Mouse (Mus musculus) left cerebral cortex, adult 18-20 months (tissue): ENCODE measurements at regions not wholly inside any gene's neighbourhood (a gene's known extent, or its start where the extent isn't known, plus 50 kb on each side); places are given as distances from the start of the nearest gene placed in this dataset.

Source experiments
- DNase-seq, 2 experiments: peaks; one replicate each; pipeline ENCODE4 v3.0.0; 2021 to 2022; ENCODE audit warnings: low spot score in 2 of 2, mixed read lengths in 1 of 2

DNA sequence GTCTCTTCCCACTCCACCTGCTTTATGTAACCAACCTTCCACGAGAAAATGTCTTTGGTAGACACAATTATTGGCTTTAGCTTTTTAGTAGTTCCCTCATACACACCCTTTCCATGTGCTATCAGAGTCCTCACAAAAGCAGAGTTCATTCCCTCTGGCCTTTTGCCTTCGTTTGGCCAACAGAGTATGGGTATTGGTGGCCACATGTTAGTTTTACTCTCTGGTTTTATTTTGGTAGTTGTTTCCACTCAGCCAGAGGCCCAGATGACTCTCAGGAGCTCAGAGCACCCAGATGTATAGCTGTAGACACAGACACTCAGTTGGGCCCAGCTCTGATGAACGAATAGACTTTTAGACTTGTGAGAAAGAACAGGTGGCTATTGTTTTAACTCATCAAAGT is 286.4 kb downstream of the Pten start:
- DNase-seq: no peak

DNA sequence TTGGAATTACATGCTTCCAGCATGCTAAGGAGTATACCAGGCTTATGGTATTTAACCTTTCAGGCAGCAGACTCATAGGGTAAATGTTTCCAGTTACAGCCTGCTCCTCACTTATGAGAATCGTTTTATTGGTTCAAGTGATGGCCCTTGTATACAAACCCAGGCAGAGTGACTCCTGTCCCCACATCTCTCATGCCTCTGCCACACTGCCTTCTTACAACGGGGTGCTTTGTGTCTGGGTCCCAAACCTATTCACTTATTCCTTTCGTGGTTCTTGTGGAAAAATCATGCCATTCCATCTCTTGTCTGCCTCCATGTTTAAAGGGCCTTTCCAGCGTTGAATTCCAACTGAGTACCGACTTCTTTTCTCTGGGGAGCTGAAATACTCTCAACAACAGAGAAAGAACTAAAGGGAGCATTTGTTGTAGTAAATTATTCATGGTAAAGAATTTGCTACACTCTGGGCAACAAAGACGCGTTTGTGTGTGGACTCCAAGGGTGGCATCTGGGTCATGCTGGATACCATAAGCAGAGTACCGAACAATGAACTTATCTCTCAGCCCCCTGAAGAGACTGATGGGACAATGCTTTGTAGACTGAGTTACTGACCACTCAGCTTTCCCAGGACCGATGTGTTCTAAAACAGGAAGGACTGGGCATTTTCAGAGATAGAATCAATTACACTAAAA is 291.6 kb downstream of the Pten start:
- no peak for DNase-seq

DNA sequence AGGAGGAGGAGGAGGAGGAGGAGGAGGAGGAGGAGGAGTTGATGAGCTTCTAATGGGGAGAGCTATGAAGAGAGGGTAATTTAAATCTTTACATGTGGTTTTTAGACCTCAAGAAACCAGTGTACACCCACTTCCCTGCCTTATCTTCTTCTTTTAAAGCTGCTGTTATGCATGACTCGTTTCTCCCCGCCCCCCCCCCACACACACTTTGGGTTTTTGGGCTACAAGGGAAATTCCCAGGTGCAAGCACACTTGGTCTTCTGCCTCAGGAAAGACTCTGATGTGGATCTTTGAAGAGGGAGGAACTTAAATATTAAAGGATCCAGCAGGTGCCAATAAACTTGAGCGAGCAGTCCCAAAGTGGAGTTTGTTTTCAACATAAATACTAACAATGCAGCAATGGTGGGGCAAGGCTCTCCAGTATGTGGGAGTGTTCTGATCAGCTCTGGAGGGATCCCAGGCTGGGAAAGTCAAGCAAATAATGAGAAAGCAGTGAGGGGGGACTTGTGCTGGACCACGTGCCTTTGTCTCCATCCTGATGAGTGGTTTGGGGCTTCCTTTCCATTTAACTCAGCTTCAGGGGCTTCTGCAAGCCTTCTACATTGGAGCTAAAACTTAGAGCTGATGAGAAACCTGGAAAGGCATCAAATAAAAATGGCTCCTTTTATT is 296.0 kb downstream of the Pten start:
- no peak for DNase-seq

DNA sequence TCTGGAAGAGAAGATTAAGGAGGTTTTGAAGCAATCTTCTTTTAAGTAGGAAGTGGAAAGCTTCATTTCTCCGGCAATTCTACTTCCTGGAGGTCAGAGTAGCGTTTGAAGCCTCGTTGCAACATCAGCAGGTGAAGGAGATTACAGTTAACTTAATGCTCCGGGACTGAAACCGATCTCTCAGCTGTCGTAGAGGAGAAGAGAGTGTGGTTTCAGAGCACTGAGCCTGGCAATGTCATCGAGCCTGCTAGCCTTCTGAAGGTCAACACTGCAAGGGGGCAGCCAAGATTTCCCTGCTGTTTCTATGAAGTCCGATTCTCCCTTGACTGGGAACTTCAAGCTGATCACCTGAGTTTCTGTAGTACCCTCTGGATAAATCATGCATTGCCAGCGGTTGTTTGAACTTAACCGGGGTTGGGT is 299.1 kb downstream of the Pten start:
- DNase-seq: no peak

DNA sequence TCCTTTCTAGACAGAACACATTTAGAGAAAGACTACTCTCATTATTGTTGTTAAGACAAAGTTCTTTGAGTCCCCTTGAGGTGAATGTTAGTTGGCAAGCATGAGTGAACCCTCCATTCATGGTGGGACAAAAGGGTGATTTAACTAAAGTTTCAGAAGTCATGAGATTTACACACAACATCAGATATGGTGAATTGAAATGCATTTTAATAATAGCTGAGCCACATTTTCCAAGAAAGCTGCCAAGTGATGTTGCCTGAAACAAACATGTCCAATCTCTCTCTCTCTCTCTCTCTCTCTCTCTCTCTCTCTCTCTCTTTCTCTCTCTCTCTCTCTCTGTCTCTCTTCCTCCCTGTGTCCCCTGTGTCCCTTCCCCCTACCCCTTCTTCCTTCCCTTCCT is 303.7 kb downstream of the Pten start:
- DNase-seq: no peak

DNA sequence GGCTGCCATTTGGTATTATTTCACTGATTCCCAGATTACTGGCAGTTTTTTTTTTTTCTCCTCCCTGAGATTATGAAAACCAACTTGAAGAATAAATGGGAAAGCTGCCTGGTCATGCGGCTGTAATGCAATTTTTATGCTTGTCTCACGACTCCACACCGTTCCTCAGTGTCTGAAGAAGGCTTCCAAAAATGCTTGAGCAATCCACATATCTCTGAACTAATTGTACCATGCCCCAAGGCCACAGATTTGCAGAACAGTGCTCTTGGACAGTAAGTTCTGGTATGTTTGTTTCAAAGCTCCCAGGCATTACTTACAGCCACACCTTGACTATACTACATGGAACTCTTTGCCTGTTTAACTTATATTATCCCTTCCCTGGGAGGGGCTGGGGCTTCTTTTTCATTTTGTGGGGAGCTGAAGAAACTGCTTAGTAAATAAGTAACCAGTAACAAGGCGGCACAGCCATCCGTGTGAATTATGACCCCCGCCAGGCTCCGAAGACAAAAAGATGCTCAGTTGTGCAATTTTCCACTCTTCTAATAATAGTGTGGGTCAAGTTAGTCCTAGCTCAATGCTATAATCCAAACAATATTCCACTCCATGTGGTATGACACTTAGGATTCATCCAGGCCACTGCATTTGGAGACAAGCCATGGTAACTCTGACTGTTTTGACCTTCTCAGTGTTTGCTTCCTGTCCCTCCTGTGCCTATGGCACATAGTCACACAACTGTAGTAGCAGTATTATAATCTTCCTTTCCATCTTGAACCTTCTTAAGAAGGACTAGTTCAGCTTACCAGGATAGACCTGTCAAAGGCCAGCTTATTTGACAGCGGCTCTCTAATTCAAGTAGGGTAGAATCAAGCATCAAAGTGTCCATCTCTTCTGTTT is 305.1 kb downstream of the Pten start:
- DNase-seq: no peak

DNA sequence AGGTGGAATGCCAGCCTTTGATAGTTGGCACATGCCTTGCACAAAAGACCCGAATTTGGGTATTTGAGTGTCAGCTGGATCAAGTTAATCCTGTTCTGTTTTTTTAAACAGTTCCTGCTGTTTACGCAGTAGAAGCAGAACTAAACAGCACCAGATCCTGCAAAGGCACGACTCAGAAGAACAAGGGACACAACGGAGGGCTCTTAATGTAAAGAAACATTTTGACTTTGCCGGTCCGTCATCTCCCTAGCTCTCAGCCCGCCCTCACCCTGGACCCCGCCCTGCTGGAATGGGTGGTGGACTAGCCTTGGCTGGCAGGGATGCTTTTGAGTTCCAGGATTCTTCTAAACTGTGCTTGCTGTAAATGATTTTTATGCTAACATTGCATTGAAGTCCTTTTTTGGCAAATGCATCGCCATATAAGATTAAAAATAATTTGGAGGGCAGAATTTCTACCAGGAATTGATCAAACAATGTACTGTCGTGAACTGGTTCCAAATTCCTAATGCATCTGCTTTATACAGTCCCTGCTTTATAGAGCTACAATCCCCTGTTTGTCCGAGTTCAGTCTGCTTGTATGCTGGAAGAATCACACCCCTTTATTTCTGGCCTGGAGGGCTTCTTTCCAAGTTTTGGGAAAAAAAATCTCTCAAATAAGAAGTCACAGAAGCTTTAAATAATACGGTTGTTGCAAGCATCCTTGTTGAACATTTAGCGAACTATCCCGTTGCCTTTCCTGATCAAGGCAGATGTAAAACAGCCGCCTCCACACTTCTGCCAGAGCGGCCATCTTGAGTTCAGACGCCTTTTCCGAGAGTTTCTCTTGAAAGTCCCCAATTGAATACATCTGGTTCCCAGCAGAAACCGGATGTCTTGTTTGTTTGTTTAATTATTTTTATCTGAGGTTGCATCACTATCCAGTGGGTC is 308.2 kb downstream of the Pten start:
- DNase-seq: no peak

DNA sequence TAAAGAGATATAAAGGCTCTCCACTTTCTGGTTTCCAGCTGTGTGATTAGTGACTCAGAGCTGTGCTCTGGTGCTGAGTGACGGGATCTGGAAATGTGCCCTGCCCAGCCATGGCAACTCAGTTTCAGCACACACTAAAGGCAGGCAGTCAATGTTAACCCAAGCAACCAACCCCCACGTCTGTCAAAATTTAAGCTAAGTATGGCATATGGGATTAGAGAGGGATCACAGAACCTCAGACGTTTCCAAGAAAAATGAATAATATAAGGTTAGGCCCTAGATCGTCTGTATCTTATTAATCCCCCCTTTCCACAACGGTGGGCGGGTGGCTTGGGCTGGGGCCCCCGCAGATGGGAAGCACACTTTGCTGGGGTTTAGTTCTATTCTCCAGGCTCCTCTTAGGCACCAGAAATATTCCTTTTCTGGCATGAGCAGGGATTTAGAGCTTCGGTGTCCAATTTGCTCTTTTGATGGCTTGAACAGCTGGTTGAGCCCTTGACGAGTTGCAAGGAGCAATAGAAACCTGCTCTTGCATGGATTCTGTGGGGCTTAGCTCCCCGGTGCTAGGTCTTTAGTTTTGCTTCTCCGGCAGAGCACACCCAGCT is 311.2 kb downstream of the Pten start:
- DNase-seq: no peak

DNA sequence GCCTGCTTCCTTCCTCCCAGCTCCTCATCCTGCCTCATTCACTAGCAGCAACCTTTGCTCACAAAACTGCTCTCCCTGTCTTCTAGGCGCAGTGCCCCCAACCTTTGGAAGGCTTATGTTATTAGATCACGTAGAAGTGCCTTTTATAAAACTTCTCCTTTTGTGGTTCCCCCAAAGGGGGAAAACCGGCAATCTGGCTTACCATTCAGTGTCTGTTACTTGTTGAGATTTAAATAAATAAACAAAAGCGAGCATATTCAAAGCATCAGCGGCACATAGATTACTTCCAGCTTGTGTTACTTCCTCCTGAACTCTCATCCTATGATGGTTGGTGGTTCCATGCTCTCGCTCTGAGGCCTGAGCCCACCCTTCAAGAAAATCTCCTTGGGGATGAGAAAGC is 312.5 kb downstream of the Pten start:
- no peak for DNase-seq

DNA sequence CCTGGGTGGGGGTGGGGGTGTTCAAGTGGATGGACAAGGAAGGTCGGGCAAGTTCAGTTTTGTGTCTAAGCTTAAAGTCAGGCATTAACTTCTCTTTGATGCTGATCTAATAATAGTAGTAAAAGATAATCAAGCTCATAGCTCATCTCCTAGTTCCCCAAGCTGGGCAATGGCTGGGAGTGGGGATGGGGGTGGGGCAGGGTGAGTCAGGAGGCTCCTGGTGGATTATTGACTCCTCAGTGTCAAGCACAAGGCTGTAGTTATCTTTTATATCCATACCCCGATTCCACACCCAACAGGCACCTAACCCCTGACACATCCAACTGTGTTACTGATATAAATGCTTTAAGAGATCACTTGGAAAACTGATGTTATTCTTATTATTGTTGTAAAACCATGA is 315.0 kb downstream of the Pten start:
- DNase-seq: no peak

DNA sequence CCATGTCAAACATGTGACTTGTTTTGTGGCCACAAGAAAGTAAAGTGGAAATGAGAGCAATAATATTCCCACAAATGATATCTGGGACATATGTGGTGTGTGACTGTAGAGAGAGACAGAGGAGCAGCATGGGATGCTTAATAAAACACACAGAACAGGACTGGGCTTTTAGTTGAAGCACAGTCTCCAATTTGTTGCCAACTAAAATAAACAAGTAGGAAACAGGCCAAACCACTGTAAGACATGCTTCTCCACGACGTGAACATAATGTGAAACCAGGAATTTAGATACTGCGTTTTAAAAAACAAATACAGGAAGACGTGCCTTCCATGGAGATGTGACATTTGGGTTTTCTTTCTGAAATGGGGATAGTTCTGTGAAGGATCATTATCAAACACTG is 317.2 kb downstream of the Rnls start:
- no peak for DNase-seq

DNA sequence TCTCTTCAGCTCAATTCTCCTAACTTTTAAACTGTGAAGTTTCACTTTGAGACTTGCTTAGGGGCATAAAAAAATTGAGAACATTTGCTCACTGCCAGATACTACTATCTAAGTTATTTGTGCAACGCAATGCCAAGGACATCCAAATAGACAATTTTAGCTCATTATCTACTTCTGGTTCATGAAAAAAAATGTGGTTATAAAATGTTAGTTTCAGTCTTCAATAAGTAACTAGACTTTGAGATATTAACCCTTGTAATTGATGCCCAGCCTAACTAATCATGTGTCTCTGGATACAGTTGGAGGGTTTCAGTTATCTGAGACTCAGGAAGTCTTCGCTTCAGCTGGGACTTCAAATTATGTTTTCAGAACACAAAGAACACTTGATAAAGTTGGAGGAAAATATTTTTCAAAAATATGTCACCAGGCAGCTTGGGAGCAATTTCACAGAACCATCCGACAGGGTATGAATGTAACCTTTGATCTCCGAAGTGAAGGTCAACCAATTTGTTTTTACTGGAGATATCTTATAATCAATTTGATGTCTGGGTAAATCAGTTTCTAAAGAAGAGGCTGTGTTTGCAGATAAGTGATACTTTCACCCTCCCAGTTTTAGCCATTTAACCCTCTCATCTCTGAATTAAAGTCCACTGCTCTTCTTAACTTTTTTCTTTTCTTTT is 313.3 kb downstream of the Rnls start:
- no peak for DNase-seq

DNA sequence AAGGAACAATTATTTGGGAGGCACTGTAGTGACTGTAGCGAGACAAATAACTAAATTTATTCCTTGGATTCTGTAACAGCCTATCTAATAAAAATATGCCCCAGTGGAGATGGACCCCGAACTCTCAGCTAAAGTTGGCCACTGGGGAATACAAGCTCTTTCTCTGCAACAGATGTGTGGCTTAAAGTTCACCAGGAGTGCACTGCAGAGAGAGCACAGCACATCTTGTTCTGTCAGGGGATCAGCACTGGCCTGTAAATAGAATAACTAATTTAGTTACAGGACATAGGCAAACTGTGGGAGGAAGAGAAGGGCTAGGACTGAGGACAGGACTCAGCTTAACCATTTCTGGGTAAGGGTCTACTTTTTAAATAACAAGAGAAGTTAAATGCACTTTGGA is 312.1 kb downstream of the Rnls start:
- no peak for DNase-seq

DNA sequence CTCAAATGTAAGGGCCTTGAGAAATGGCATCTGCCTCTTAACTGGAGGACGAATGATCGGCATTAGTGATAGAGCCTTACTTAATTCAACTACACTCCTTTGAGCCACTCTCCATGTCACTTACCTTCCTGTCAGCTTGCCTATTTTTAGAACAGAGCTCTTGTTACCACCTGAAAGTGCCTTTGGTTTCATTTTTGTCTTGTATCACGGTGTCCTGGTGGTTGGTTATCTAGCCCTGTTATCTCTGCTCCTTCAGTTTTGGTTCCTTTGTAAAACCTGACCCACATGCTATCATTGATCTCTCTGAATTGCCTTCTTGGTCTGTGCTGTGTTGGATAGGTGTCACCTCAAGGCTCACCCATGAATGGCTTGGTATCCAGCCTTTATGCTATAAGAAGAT is 310.6 kb downstream of the Rnls start:
- no peak for DNase-seq

DNA sequence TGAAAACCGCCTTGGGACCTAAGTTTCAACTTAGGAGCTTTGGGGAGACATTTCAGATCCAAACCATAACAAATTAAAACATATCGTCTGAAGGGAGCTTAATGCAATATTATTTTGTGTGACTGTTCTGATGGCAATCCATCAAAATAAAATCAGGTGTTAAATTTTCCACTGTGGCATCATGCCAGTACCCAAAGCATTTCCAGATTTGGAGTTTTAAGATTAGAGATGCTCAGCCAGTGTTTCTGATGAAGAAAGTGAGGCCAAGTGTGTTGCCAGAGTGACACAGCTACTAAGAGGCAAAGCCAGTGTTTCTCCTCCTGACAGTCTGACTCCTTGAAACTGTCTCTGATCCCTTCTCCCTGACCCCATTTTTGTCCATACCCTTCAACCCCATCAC is 308.7 kb downstream of the Rnls start:
- DNase-seq: no peak

DNA sequence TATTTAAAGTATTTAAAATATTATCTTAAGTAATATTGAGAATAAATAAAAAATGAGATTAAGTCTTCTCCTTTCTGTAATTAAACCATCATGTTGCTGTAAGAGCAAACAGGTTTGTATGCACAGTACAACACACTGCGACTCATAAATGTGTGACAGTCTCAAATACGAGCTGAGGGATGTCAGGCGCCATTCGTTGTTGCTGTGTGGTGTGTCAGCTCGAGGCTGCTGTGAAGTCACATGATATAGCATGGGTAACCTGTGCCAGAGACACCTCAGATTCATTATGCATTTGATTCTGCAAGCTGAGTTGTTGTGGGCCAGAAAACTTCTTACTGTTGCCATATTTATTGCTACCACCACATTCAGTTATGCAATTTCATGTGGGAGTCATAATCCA is 307.4 kb downstream of the Rnls start:
- no peak for DNase-seq
